Mouse (Mus musculus): ENCODE data around the gene Zfp598. TPM values are rescaled to one million over a fixed set of nuclear protein-coding genes. Genes with fewer than 3 reads are reported as not detected.
A peak's percentile ranks its signal among the peaks of the same experiment; 100 is the strongest.

Gene Zfp598
- total and polyA plus RNA-seq, 2 experiments from 2014 or later: 16.4 to 40.0 TPM

- Histone ChIP-seq H3K4me2 (ENCODE audit: low read depth, low read length, poor library complexity, severe bottlenecking) (peak overlapping the region; percentile 63), H3K4me3 (ENCODE audit: low read depth, low read length) (peak overlapping the region; percentile 79), H3K9me3 (ENCODE audit: low read length) (no peaks in the 10 kb centered on the region), H3K9ac (replicated peaks; ENCODE audit: low read length, poor library complexity, severe bottlenecking) (peak overlapping the region; percentile 79), H3K27me3 (ENCODE audit: insufficient read depth, low read length) (no peaks in the 10 kb centered on the region), H3K27ac (ENCODE audit: low read depth, low read length) (peak overlapping the region; percentile 87), H3K4me1 (ENCODE audit: insufficient read depth, low read length) (peaks cover 4% of the 10 kb centered on the region; the same call in 1 of the 2 replicates), H3K36me3 (ENCODE audit: insufficient read depth, low read length) (peaks cover 18% of the 10 kb centered on the region)
- no peak for TF ChIP-seq CTCF (IDR thresholded peaks at IDR 0.05)
- ATAC-seq (ENCODE audit: low FRiP score): no peak; the same call in 1 of the 2 replicates
- DNase-seq (ENCODE audit: low spot score): no peak
- 7% methylated on average over 46 of the region's 51 CpGs for WGBS
These were observed 26.0 kb downstream of the Zfp598 start for GRCm38 (mm10) chr17:24695326-24696010.

- H3K4me2 ChIP-seq (ENCODE audit: low read depth, low read length, poor library complexity, severe bottlenecking): peak within 1 kb of the TSS; percentile 63
These were observed 26.7 kb downstream of the Zfp598 start, which contains the start of the genes Gfer and Noxo1 for GRCm38 (mm10) chr17:24696011-24696697. Gene Gfer, minus strand, starts transcription at chr17:24696156. Gene Noxo1, plus strand, starts transcription at chr17:24696234.

GRCm38 (mm10) chr17:24697985-24698384 is 28.5 kb downstream of the Zfp598 start:
- H3K9ac ChIP-seq (replicated peaks; ENCODE audit: low read length, poor library complexity, severe bottlenecking): no peak overlapping the region
- no peak overlapping the region for H3K4me2 ChIP-seq (ENCODE audit: low read depth, low read length, poor library complexity, severe bottlenecking)
- no peaks in the 10 kb centered on the region for H3K27me3 ChIP-seq (ENCODE audit: insufficient read depth, low read length)
- H3K36me3 ChIP-seq (ENCODE audit: insufficient read depth, low read length): peaks cover 34% of the 10 kb centered on the region
- H3K4me3 ChIP-seq (ENCODE audit: low read depth, low read length): no peak overlapping the region
- H3K9me3 ChIP-seq (ENCODE audit: low read length): no peaks in the 10 kb centered on the region
- no peak for ATAC-seq (ENCODE audit: low FRiP score)
- DNase-seq (ENCODE audit: low spot score): no peak
- 22% methylated on average over 5 of the region's 5 CpGs for WGBS
- H3K27ac ChIP-seq (ENCODE audit: low read depth, low read length): no peak overlapping the region
- no peak for TF ChIP-seq CTCF (IDR thresholded peaks at IDR 0.05)
- H3K4me1 ChIP-seq (ENCODE audit: insufficient read depth, low read length): 0 out of 2 replicates have a peak, but pooled peaks cover 3% of the 10 kb centered on the region

More at GRCm38 (mm10) chr17:24696011-24696697, 26.7 kb downstream of the Zfp598 start, which contains the start of the genes Gfer and Noxo1:
- ATAC-seq (ENCODE audit: low FRiP score): peak; percentile 90
- H3K9ac ChIP-seq (replicated peaks; ENCODE audit: low read length, poor library complexity, severe bottlenecking): peak within 1 kb of the TSS; percentile 79
- 0 out of 2 replicates have a peak, but pooled peaks cover 3% of the 10 kb centered on the region for H3K4me1 ChIP-seq (ENCODE audit: insufficient read depth, low read length)
- DNase-seq (ENCODE audit: low spot score): peak; percentile 88
- H3K27ac ChIP-seq (ENCODE audit: low read depth, low read length): peak within 1 kb of the TSS; percentile 87
- H3K4me3 ChIP-seq (ENCODE audit: low read depth, low read length): peak within 1 kb of the TSS; percentile 79
- peak; percentile 33; the same call in 1 of the 2 replicates for TF ChIP-seq CTCF (IDR thresholded peaks at IDR 0.05)
- H3K9me3 ChIP-seq (ENCODE audit: low read length): no peaks in the 10 kb centered on the region
- WGBS: under 1% methylated on average over 48 of the region's 76 CpGs
- no peaks in the 10 kb centered on the region for H3K27me3 ChIP-seq (ENCODE audit: insufficient read depth, low read length)
- peaks cover 25% of the 10 kb centered on the region for H3K36me3 ChIP-seq (ENCODE audit: insufficient read depth, low read length)

GRCm38 (mm10) chr17:24698715-24699114 is 29.2 kb downstream of the Zfp598 start:
- Histone ChIP-seq H3K36me3 (ENCODE audit: insufficient read depth, low read length) (peaks cover 34% of the 10 kb centered on the region), H3K27ac (ENCODE audit: low read depth, low read length) (no peak overlapping the region), H3K4me2 (ENCODE audit: low read depth, low read length, poor library complexity, severe bottlenecking) (no peak overlapping the region), H3K4me1 (ENCODE audit: insufficient read depth, low read length) (0 out of 2 replicates have a peak, but pooled peaks cover 3% of the 10 kb centered on the region), H3K4me3 (ENCODE audit: low read depth, low read length) (no peak overlapping the region), H3K9ac (replicated peaks; ENCODE audit: low read length, poor library complexity, severe bottlenecking) (no peak overlapping the region), H3K27me3 (ENCODE audit: insufficient read depth, low read length) (no peaks in the 10 kb centered on the region), H3K9me3 (ENCODE audit: low read length) (no peaks in the 10 kb centered on the region)
- TF ChIP-seq CTCF (IDR thresholded peaks at IDR 0.05): no peak
- DNase-seq (ENCODE audit: low spot score): no peak
- no peak for ATAC-seq (ENCODE audit: low FRiP score)
- 66% methylated on average over 9 of the region's 9 CpGs for WGBS

GRCm38 (mm10) chr17:24699473-24699872 is 30.0 kb downstream of the Zfp598 start:
- no peaks in the 10 kb centered on the region for H3K9me3 ChIP-seq (ENCODE audit: low read length)
- peaks cover 41% of the 10 kb centered on the region for H3K36me3 ChIP-seq (ENCODE audit: insufficient read depth, low read length)
- H3K27ac ChIP-seq (ENCODE audit: low read depth, low read length): no peak overlapping the region
- no peak overlapping the region for H3K4me2 ChIP-seq (ENCODE audit: low read depth, low read length, poor library complexity, severe bottlenecking)
- H3K4me3 ChIP-seq (ENCODE audit: low read depth, low read length): no peak overlapping the region
- 72% methylated on average over 2 of the region's 2 CpGs for WGBS
- no peak overlapping the region for H3K9ac ChIP-seq (replicated peaks; ENCODE audit: low read length, poor library complexity, severe bottlenecking)
- H3K4me1 ChIP-seq (ENCODE audit: insufficient read depth, low read length): 0 out of 2 replicates have a peak, but pooled peaks cover 3% of the 10 kb centered on the region
- no peak for DNase-seq (ENCODE audit: low spot score)
- H3K27me3 ChIP-seq (ENCODE audit: insufficient read depth, low read length): no peaks in the 10 kb centered on the region
- no peak for TF ChIP-seq CTCF (IDR thresholded peaks at IDR 0.05)
- no peak for ATAC-seq (ENCODE audit: low FRiP score)

GRCm38 (mm10) chr17:24701251-24701650 is 31.8 kb downstream of the Zfp598 start:
- DNase-seq (ENCODE audit: low spot score) (no peak), ATAC-seq (ENCODE audit: low FRiP score) (no peak)
- no peak for TF ChIP-seq CTCF (IDR thresholded peaks at IDR 0.05)
- no peak overlapping the region for H3K4me3 ChIP-seq (ENCODE audit: low read depth, low read length)
- H3K27me3 ChIP-seq (ENCODE audit: insufficient read depth, low read length): no peaks in the 10 kb centered on the region
- no peak overlapping the region for H3K9ac ChIP-seq (replicated peaks; ENCODE audit: low read length, poor library complexity, severe bottlenecking)
- 90% methylated on average over 9 of the region's 9 CpGs for WGBS
- no peaks in the 10 kb centered on the region for H3K9me3 ChIP-seq (ENCODE audit: low read length)
- H3K27ac ChIP-seq (ENCODE audit: low read depth, low read length): no peak overlapping the region
- no peaks in the 10 kb centered on the region for H3K4me1 ChIP-seq (ENCODE audit: insufficient read depth, low read length)
- no peak overlapping the region for H3K4me2 ChIP-seq (ENCODE audit: low read depth, low read length, poor library complexity, severe bottlenecking)
- H3K36me3 ChIP-seq (ENCODE audit: insufficient read depth, low read length): peaks cover 51% of the 10 kb centered on the region
